Mouse (Mus musculus) brain, embryonic 14.5 days (tissue): ENCODE results near the gene Teddm2.

Source experiments
- CTCF ChIP-seq: fragments of 200-500 bp; IDR thresholded peaks from 2 replicates; pipeline ENCODE4 v1.5.1; 2012; ENCODE audit warnings: inconsistent platforms, mild to moderate bottlenecking, moderate library complexity, borderline replicate concordance; ENCODE audit not compliant: insufficient read depth, insufficient read length; ENCODE audit errors: extremely low read depth
- POLR2A ChIP-seq: fragments of 200-500 bp; IDR thresholded peaks from 2 replicates; pipeline ENCODE4 v1.6.1; 2012; ENCODE audit warnings: mild to moderate bottlenecking, inconsistent platforms, borderline replicate concordance; ENCODE audit not compliant: poor library complexity, insufficient read depth, insufficient read length, severe bottlenecking; ENCODE audit errors: extremely low read depth

GRCm38 (mm10) chr1:153935844-153936380, 35.9 kb upstream of the Teddm2 start:
- TF ChIP-seq CTCF, result no peak
- no peak for TF ChIP-seq POLR2A
